8 mouse cellular contexts compared by ENCODE assay signal in genomic region chr13:91741280-91742047, GRCm38 (mm10). TPM values are rescaled to one million over a fixed set of nuclear protein-coding genes. Genes with fewer than 3 reads are reported as not detected.
DNase-seq lines count a peak whose midpoint lies in the region; ATAC-seq and TF ChIP-seq lines count a peak whose summit lies in the region.

Gene Acot12, plus strand, starts transcription at chr13:91741512.

- peak within 1 kb of the TSS; percentile 44 for H3K4me2 ChIP-seq in liver, embryonic 15.5 days

- peak within 1 kb of the TSS; percentile 33 for H3K4me3 ChIP-seq in heart, adult 2 months
- peak within 1 kb of the TSS; percentile 49 for H3K4me3 ChIP-seq in liver, embryonic 15.5 days (replicated peaks)

- no peak for TF ChIP-seq EP300 in heart, adult 2 months (IDR thresholded peaks at IDR 0.05; ENCODE audit: insufficient read depth, low read depth, low read length)

- intact Hi-C loops in heart, adult 2 months (cut with DNase I) = no loop called here

- peak; percentile 13 for DNase-seq in thymus, postnatal 4 days
- DNase-seq in thymus, postnatal 0 days (ENCODE audit: low spot score) = no peak
- DNase-seq in embryo, embryonic 10 days (ENCODE audit: low spot score) = peak; percentile 56
- peak; percentile 29 to 49 for DNase-seq in heart, adult 2 months
- DNase-seq in kidney, adult 18-20 months = peak; percentile 84
- peak; percentile 26 for DNase-seq in right cerebral cortex, adult 18-20 months

- H3K36me3 ChIP-seq in heart, adult 2 months (ENCODE audit: control insufficient read depth, insufficient read depth, low read length) = no peaks in the 10 kb centered on the region
- no peaks in the 10 kb centered on the region for H3K36me3 ChIP-seq in liver, embryonic 15.5 days (replicated peaks)

- no peaks in the 10 kb centered on the region for H3K4me1 ChIP-seq in heart, adult 2 months (ENCODE audit: control insufficient read depth, insufficient read depth, low read length)
- no peaks in the 10 kb centered on the region for H3K4me1 ChIP-seq in liver, embryonic 15.5 days (replicated peaks)

- H3K27me3 ChIP-seq in heart, adult 2 months (ENCODE audit: control insufficient read depth, insufficient read depth, low read length) = peaks cover 3% of the 10 kb centered on the region; the same call in 1 of the 2 replicates
- peaks cover 25% of the 10 kb centered on the region for H3K27me3 ChIP-seq in liver, embryonic 15.5 days

- peak within 1 kb of the TSS; percentile 69 for H3K9ac ChIP-seq in heart, adult 2 months (ENCODE audit: low read depth, low read length)
- H3K9ac ChIP-seq in liver, embryonic 15.5 days = peak within 1 kb of the TSS; percentile 27; the same call in 1 of the 2 replicates

- TF ChIP-seq POLR2A in heart, adult 2 months (IDR thresholded peaks at IDR 0.05; ENCODE audit: insufficient read depth, low read depth, low read length) = no peak

- no peak for TF ChIP-seq CTCF in heart, adult 2 months (IDR thresholded peaks at IDR 0.05)

- peak within 1 kb of the TSS; percentile 53 for H3K27ac ChIP-seq in heart, adult 2 months
- H3K27ac ChIP-seq in liver, embryonic 15.5 days (replicated peaks) = peak within 1 kb of the TSS; percentile 77

- WGBS in heart, adult 2 months = 7% methylated on average over 45 of the region's 45 CpGs
- 10% methylated on average over 45 of the region's 45 CpGs for WGBS in liver, embryonic 15.5 days (ENCODE audit: insufficient replicate concordance)

- no peaks in the 10 kb centered on the region for H3K79me2 ChIP-seq in heart, adult 2 months (replicated peaks; ENCODE audit: control insufficient read depth, insufficient read depth, low read length)

- peak; percentile 85 for ATAC-seq in liver, embryonic 15.5 days (ENCODE audit: insufficient read depth)
- no peak for ATAC-seq in monocyte, adult 5-6 weeks (replicated peaks; ENCODE audit: insufficient number of reproducible peaks, low FRiP score, low TSS enrichment, poor library complexity, severe bottlenecking)

- H3K9me3 ChIP-seq in liver, embryonic 15.5 days (replicated peaks) = no peaks in the 10 kb centered on the region

RNA-seq across cellular contexts. Expression of gene Acot12, which starts in this region (rescaled TPM):
- polyA plus RNA-seq in thymus, postnatal 0 days (2015; fragmentation: Nextera tagmentation; extraction: Ambion mirVana) = 0.05 and 0.08 TPM in 2 replicates
- not detected for total RNA-seq in heart, adult 2 months (2021)
- polyA plus RNA-seq in heart, adult 2 months (2012; rRNA removed) = 0.06 and 0.16 TPM in 2 replicates
- polyA plus RNA-seq in liver, embryonic 15.5 days (2015; fragmentation: Nextera tagmentation; extraction: Ambion mirVana) = 4.7 and 5.0 TPM in 2 replicates
- total RNA-seq in monocyte, adult 5-6 weeks (2017) = not detected in 3 replicates

Comparison
In these comparisons a context has a peak if more than half of its experiments do, and no peak if none do; other contexts are left out.
1. Peak in DNase-seq, H3K4me3 ChIP-seq, H3K27ac ChIP-seq and H3K9ac ChIP-seq in heart, adult 2 months; RNA of the gene not detected or under 1 TPM.